Mouse (Mus musculus) v-Abl transformed pro-B cells (cell line): ENCODE results near the gene Cdk18.

ENCODE experiments used
- in situ Hi-C, 2 experiments: fragments of 400-800 bp; cut with MboI; formaldehyde crosslinking; loops; one replicate each; pipeline ENCODE4 v1.15.1; 2025; ENCODE audit not compliant: unreplicated experiment in 2 of 2

Cdk18 gene

GRCm38 (mm10) chr1:132121895-132122294, 17.6 kb downstream of the Cdk18 start:
- in situ Hi-C loops, result loop anchor here (5.0 to 10.0 kb wide), 5 partner anchors 35 to 235 kb away; no protein-coding TSS in a partner anchor

DNA sequence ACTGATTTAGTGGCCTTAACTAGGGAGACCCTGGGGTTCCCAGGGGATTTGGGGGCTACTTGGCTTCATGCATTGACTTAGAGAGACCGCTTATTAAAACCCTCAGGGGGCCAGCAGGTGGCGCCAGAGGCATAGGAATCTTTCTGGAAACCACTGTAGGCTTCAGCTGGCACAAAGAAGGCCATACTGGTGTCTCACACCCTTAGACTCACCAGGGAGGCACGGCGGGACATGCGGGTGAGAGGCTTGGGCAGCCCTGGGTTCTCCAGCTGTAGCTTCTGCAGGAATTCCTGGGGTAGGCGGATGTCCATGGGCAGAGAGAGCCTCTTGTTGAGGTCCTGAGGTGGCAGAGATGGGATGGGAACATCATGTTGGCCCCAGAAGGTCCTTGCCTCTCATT, 18.2 kb downstream of the Cdk18 start:
- in situ Hi-C loops, result loop anchor here (5.0 to 10.0 kb wide), 5 partner anchors 36 to 236 kb away; no protein-coding TSS in a partner anchor

GRCm38 (mm10) chr1:132116606-132117005, 22.9 kb downstream of the Cdk18 start:
- in situ Hi-C loops, result loop anchor here (5.0 kb wide), 3 partner anchors 119 to 214 kb away; no protein-coding TSS in a partner anchor

- in situ Hi-C loops, result no loop called here
These were observed 26.4 kb downstream of the Cdk18 start for GRCm38 (mm10) chr1:132113098-132113497.

DNA sequence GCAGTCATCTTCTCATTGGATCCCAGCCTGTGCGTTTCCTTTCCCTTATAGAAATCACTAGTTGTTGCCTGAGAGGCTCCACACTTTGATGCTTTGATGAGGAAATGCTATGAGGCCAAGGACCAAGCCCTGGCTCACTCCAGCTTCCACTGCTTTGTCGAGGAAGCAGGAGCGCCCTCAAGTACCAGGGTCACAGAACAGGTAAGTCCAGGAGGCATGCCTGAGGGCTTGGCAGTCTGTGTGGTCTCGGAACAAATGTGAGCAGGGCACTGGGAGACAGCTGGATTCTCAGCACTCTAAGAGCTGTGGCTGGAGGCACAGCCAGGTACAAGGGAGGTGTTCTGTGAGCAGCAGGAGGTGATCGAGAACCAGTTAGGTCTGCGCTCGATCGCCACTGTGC, 27.1 kb downstream of the Cdk18 start:
- in situ Hi-C loops, result no loop called here

- in situ Hi-C loops, result no loop called here
These were observed 28.1 kb downstream of the Cdk18 start for GRCm38 (mm10) chr1:132111411-132111810.

- in situ Hi-C loops, result loop anchor here (5.0 to 10.0 kb wide), 4 partner anchors 42 to 112 kb away; partner anchors contain the start of gene Mfsd4a (in 1 of the 2)
These were observed 30.1 kb downstream of the Cdk18 start for GRCm38 (mm10) chr1:132109368-132109767.

- in situ Hi-C loops, result loop anchor here in 1 of 2 experiments (10.0 kb wide), 1 partner anchor 60 kb away; no protein-coding TSS in a partner anchor
These were observed 35.1 kb downstream of the Cdk18 start for GRCm38 (mm10) chr1:132104353-132104752.

DNA sequence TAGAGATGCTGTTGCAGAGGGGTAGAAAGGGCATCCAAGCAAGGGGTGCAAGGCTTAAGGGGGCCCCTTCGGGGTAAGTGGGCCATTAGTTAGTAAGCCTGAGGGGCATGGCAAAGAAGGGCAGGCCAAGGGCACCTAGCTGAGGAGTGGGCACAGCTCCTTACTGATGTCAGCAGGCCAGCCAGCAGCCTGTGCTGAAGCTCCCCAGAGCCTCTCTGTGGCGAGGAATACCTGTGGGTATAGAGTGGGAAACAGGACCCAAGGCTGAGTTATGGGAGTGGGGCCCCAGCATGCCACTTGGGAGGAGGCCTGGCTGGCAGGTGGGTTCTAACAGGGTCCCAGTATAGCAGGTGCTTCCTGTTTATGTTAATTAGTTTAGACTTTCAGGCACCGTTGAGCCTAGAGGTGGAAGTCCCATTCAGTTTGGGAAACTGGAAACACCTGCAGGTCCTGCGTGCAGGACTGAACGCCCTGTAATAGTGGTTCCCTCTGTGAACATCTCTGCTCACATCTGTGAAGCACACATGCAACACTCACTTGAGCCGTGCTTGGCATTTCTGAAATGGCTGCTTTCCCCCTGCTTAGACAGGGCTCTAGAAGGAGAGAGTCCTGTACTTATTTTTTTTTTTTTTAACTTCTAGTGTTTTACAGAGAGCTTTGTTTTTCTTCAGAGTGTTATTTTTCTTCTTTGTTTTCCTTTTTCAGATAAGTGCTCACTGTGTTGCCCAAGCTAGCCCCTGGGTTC, 37.4 kb downstream of the Cdk18 start:
- in situ Hi-C loops, result loop anchor here in 1 of 2 experiments (10.0 kb wide), 1 partner anchor 57 kb away; no protein-coding TSS in a partner anchor

DNA sequence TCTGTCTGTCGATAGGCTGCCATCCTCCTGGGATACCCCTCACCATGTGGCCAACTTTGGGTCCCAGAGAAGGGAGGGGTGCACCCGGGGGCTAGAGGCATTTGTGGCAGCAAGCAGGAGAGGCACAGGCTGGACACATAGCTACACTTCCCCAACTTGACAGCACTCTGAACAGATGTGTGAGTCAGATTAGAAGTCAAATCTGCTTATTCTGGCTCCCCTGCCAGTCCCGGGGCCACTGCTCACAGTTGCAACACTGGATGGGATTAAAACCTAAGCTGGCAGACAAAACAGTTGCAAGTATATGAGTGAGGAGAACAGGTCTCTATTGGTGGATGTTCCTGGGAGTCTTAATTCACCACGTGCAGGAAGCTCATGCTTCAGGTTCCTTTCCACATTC, 39.7 kb downstream of the Cdk18 start:
- in situ Hi-C loops, result loop anchor here in 1 of 2 experiments (10.0 kb wide), 1 partner anchor 55 kb away; no protein-coding TSS in a partner anchor

DNA sequence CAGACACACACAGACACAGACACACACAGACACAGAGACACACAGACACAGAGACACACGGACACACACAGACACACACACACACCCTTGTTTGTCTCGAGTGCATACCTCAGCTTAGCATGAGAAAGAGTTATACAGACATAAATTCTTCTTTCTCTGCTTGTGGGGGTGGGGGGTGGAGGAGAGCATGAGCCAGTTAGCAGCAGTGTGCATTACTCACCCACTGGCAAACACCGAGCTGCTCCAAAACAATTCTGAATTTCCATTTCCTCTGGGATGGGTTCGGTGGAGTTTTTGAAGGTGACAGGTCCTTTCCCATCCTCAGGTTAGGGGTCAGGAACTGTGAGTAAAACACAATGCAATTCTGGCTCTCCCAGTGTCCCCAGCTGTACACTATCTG, 40.5 kb downstream of the Cdk18 start:
- in situ Hi-C loops, result no loop called here

- in situ Hi-C loops, result no loop called here
These were observed 41.4 kb downstream of the Cdk18 start for GRCm38 (mm10) chr1:132098076-132098475.

- in situ Hi-C loops, result no loop called here
These were observed 44.0 kb downstream of the Cdk18 start for GRCm38 (mm10) chr1:132095356-132096004.

DNA sequence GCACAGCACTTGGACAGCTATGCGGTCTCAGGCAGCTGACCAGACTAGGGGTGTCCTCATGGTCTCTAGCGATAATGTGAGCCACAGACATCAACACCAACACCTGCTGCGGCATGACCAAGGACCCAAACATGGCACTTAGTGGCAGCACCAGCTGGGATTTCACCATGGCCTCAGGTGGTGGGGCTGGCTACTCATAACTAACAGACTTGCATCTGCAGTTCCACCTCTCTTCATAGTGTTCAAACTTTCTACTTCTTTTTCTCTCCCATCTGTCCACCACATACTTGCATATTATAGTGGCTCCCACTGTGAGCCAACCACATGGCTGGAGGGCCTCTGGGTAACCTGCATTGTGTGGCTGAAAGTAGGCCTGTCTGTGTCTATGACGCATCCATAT, 46.2 kb downstream of the Cdk18 start:
- in situ Hi-C loops, result no loop called here

GRCm38 (mm10) chr1:132090266-132090665, 49.2 kb downstream of the Cdk18 start:
- in situ Hi-C loops, result no loop called here

GRCm38 (mm10) chr1:132089767-132090166, 49.7 kb downstream of the Cdk18 start:
- in situ Hi-C loops, result no loop called here

DNA sequence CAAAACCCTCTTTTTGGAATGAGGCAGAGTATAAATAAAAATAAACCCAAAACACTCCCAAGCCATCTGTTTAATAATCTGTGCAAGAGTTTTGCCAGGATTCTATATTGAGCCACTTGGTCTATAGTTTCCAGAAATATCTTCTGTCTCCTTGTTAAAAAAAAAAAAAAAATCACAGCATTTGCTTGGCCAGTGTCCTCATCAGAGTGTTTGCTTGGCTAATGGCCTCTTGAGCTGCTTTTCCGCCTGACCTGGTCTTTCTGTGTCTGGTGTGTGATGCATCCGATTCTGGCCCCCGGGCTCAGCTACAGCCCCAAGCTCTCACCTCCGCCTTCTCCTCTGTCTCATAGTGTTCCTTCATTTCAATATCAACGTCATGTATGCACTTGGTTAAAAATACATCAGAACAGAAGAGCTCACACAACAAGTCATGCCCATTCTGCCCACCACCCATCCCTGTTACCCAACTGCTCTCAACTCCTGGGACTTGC, 51.3 kb downstream of the Cdk18 start:
- in situ Hi-C loops, result no loop called here

- in situ Hi-C loops, result no loop called here
These were observed 54.1 kb downstream of the Cdk18 start for GRCm38 (mm10) chr1:132085181-132086049.

DNA sequence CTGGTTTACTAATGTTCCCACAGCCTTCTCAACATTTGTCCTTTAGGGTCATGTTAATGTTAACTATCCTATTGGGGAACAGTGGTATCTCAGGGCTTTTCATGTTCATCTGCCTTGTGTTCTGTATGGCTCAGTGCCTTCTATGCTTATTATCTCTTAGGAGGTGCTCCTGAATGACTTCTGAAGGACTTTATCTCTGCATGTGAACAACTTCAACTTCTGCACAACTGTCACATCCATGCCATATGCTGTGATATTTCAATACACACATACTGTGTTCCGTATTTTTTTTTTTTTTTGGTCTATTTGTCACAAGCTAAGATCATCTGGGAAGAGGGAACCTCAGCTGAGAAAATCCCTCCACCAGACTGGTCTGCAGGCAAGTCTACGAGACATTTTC, 61.1 kb downstream of the Cdk18 start:
- in situ Hi-C loops, result no loop called here

DNA sequence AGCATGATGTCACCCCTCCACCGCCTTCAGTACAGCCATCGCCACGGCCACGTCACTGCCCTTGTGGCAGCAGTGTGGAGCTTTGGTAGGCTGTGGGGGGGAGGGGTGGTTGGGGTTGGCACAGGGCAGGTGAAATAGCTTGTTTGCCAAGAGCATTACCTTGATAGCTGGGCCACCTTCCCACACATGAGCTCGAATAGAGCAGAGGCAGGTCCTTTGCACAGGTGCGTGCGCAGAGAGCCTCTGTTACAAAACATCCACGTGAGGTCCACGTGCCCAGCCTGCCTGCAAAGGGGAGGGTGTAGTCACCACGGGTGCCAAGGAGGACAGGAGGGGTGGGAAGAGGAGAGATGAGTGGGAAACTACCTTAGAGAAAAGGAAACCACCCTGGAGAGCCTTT, 63.9 kb downstream of the Cdk18 start:
- in situ Hi-C loops, result no loop called here
